Mouse (Mus musculus) midbrain, embryonic 13.5 days (tissue): ENCODE results near the gene Tnc. TPM values are rescaled to one million over a fixed set of nuclear protein-coding genes. Genes with fewer than 3 reads are reported as not detected.

ENCODE experiments used
- ATAC-seq: fragments of 200-750 bp; cut with Nextera tagmentation; 2 replicates; pipeline ENCODE4 v1.8.0; 2017; ENCODE audit warnings: mild to moderate bottlenecking, moderate TSS enrichment, moderate library complexity
- H3K27ac ChIP-seq: fragments of 300-500 bp; sonication (generic); 2 replicates; pipeline ENCODE4 v1.5.1; 2015; ENCODE audit warnings: inconsistent platforms, mild to moderate bottlenecking, moderate library complexity
- H3K27me3 ChIP-seq: fragments of 300-500 bp; sonication (generic); 2 replicates; pipeline ENCODE4 v1.6.1; 2015; ENCODE audit warnings: mild to moderate bottlenecking, inconsistent platforms
- H3K36me3 ChIP-seq: fragments of 300-500 bp; sonication (generic); 2 replicates; pipeline ENCODE4 v1.6.1; 2015; ENCODE audit warnings: mild to moderate bottlenecking, inconsistent platforms
- H3K4me1 ChIP-seq: fragments of 300-500 bp; sonication (generic); replicated peaks from 2 replicates; pipeline ENCODE4 v1.6.1; 2015; ENCODE audit warnings: inconsistent platforms
- H3K4me2 ChIP-seq: fragments of 300-500 bp; sonication (generic); replicated peaks from 2 replicates; pipeline ENCODE4 v1.6.1; 2015; ENCODE audit warnings: moderate library complexity, mild to moderate bottlenecking, inconsistent platforms
- H3K4me3 ChIP-seq: fragments of 300-500 bp; sonication (generic); replicated peaks from 2 replicates; pipeline ENCODE4 v1.5.1; 2015; ENCODE audit warnings: mild to moderate bottlenecking, inconsistent platforms
- H3K9ac ChIP-seq: fragments of 300-500 bp; sonication (generic); replicated peaks from 2 replicates; pipeline ENCODE4 v1.6.1; 2015; ENCODE audit warnings: mild to moderate bottlenecking, inconsistent platforms
- H3K9me3 ChIP-seq: fragments of 300-500 bp; sonication (generic); 2 replicates; pipeline ENCODE4 v1.6.1; 2016; ENCODE audit warnings: mild to moderate bottlenecking, inconsistent platforms
- WGBS: fragments of 180-500 bp; shearing (Covaris S2); methylation state at CpG from one replicate; pipeline ENCODE4 v1.1.7; 2015; 5-methylcytosine and 5-hydroxymethylcytosine counted together
- polyA plus RNA-seq: library from polyadenylated mRNA; unstranded; fragments of >200 nt; fragmentation: Nextera tagmentation; extraction: Ambion mirVana; gene quantifications from 2 replicates; pipeline ENCODE4 v1.2.1, GENCODE M21; 2015

Tnc gene
- 12.9 and 14.6 TPM in 2 replicates for polyA plus RNA-seq

DNA sequence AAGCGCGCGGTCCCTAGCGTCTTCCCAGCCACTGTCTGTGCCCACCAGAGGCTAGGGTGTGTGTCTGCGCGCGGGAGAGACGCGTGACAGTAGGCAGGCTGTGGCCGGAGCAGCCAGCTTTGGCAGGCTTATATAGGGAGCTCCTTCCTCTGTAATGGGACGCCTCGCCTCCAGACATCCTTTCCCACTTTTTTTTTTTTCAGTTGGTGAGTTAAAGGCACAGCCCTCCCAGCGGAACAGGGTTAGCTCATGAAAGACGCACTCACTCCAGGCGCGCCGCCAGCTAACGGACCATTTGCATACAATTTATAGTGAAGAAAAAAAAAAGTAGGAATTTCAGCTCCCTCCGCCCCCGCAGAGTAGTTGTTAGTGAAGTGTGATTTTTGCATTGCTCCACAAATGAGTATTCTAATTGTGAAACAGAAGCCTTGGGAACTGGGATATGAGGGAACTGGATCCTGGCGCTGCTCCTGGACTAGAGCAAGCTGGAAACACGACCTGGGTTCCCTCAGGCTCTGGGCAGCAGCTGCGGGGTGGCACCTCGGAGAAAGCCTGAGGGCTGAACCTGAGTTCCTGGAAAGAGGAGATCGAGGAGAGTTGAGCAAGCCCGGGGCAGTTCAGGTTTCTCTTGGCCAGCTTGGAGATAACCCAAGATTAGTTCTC, at the start of gene Tnc:
Gene Tnc (minus strand): TSS at position 185 of the 663 bp plus-strand sequence.
- peaks cover 24% of the 10 kb centered on the region for H3K27me3 ChIP-seq
- ATAC-seq, result peak; percentile 90
- H3K27ac ChIP-seq, result no peak within 1 kb of the TSS
- no peaks in the 10 kb centered on the region for H3K36me3 ChIP-seq
- peak within 1 kb of the TSS; percentile 39 for H3K4me3 ChIP-seq
- peaks cover 13% of the 10 kb centered on the region for H3K4me1 ChIP-seq
- H3K4me2 ChIP-seq, result peak within 1 kb of the TSS; percentile 65
- H3K9me3 ChIP-seq, result no peaks in the 10 kb centered on the region
- WGBS, result under 1% methylated on average over 26 of the region's 26 CpGs
- H3K9ac ChIP-seq, result peak within 1 kb of the TSS; percentile 49; the same call in 1 of the 2 replicates

- no peaks in the 10 kb centered on the region for H3K36me3 ChIP-seq
- no peaks in the 10 kb centered on the region for H3K27me3 ChIP-seq
- no peak overlapping the region for H3K4me3 ChIP-seq
- H3K4me1 ChIP-seq, result no peaks in the 10 kb centered on the region
- H3K9ac ChIP-seq, result no peak overlapping the region
- no peak overlapping the region for H3K27ac ChIP-seq
- no peak overlapping the region for H3K4me2 ChIP-seq
- no peak for ATAC-seq
- 88% methylated on average over 5 of the region's 5 CpGs for WGBS
- no peaks in the 10 kb centered on the region for H3K9me3 ChIP-seq
Observed at GRCm38 (mm10) chr4:64094221-64094620, 47.4 kb upstream of the Tnc start.

DNA sequence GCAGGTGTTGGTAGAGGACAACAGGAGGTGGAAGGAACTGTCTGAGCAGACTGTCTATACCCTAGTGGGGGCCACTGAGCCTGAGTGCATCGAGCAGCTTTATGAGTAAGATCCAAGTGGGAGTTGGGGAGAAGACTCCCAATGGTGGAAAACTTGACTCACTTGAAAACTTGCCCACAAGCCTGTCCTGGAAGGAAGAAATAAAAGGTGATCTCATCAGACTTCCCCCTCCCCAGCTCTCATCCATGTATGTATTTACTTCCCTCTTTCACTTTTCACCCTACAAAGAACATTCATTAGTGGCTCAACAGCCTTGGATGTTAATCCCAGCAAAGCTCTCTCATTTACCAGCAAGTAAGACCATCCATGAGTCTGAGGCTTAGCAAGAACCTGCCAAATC, 46.0 kb upstream of the Tnc start:
- no peaks in the 10 kb centered on the region for H3K27me3 ChIP-seq
- 95% methylated on average over 1 of the region's 1 CpGs for WGBS
- H3K4me1 ChIP-seq, result no peaks in the 10 kb centered on the region
- H3K4me2 ChIP-seq, result no peak overlapping the region
- no peak overlapping the region for H3K9ac ChIP-seq
- H3K27ac ChIP-seq, result no peak overlapping the region
- ATAC-seq, result no peak
- no peaks in the 10 kb centered on the region for H3K9me3 ChIP-seq
- no peaks in the 10 kb centered on the region for H3K36me3 ChIP-seq
- H3K4me3 ChIP-seq, result no peak overlapping the region

GRCm38 (mm10) chr4:64089378-64089777, 42.6 kb upstream of the Tnc start:
- H3K9ac ChIP-seq, result no peak overlapping the region
- H3K27me3 ChIP-seq, result no peaks in the 10 kb centered on the region
- H3K9me3 ChIP-seq, result no peaks in the 10 kb centered on the region
- H3K4me1 ChIP-seq, result no peaks in the 10 kb centered on the region
- 84% methylated on average over 2 of the region's 2 CpGs for WGBS
- no peak overlapping the region for H3K4me3 ChIP-seq
- H3K4me2 ChIP-seq, result no peak overlapping the region
- no peak overlapping the region for H3K27ac ChIP-seq
- H3K36me3 ChIP-seq, result no peaks in the 10 kb centered on the region
- ATAC-seq, result no peak

GRCm38 (mm10) chr4:64087675-64088074, 40.9 kb upstream of the Tnc start:
- WGBS, result 95% methylated on average over 2 of the region's 2 CpGs
- Histone ChIP-seq H3K36me3 (no peaks in the 10 kb centered on the region), H3K4me2 (no peak overlapping the region), H3K27me3 (no peaks in the 10 kb centered on the region), H3K27ac (no peak overlapping the region), H3K4me1 (no peaks in the 10 kb centered on the region), H3K9ac (no peak overlapping the region), H3K9me3 (no peaks in the 10 kb centered on the region), H3K4me3 (no peak overlapping the region)
- no peak for ATAC-seq

GRCm38 (mm10) chr4:64085993-64086567, 39.3 kb upstream of the Tnc start:
- no peak for ATAC-seq
- H3K36me3 ChIP-seq, result no peaks in the 10 kb centered on the region
- H3K4me1 ChIP-seq, result no peaks in the 10 kb centered on the region
- no peak overlapping the region for H3K27ac ChIP-seq
- no peak overlapping the region for H3K9ac ChIP-seq
- no peak overlapping the region for H3K4me3 ChIP-seq
- no peaks in the 10 kb centered on the region for H3K27me3 ChIP-seq
- H3K9me3 ChIP-seq, result no peaks in the 10 kb centered on the region
- no peak overlapping the region for H3K4me2 ChIP-seq
- WGBS, result 100% methylated on average over 1 of the region's 1 CpGs

DNA sequence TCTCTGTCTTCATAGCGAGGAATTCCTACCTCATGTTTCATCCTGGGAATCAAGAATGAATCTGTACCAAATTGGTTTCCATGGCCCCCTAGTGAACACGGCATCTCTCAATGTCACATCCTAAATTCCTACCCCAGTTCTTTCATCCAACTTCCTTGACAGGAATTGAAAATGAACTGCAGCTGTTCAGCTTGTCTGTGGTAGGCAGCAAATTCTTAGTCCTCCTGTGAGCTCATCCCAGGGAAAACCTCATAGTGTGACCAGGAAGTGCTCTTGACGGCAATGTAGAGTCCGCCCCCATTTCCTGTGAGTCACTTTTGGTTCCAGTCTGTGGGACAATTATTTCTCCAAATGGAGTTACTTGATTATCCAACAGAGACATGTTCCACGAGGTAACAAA, 37.0 kb upstream of the Tnc start:
- H3K4me3 ChIP-seq, result no peak overlapping the region

GRCm38 (mm10) chr4:64078029-64078619, 31.3 kb upstream of the Tnc start:
- H3K27ac ChIP-seq, result no peak overlapping the region
- WGBS, result 94% methylated on average over 2 of the region's 2 CpGs
- no peaks in the 10 kb centered on the region for H3K4me1 ChIP-seq
- no peaks in the 10 kb centered on the region for H3K36me3 ChIP-seq
- no peak overlapping the region for H3K4me2 ChIP-seq
- H3K9me3 ChIP-seq, result no peaks in the 10 kb centered on the region
- H3K9ac ChIP-seq, result no peak overlapping the region
- ATAC-seq, result no peak
- H3K27me3 ChIP-seq, result no peaks in the 10 kb centered on the region
- no peak overlapping the region for H3K4me3 ChIP-seq

More for the DNA sequence above, 37.0 kb upstream of the Tnc start:
- Histone ChIP-seq H3K36me3 (no peaks in the 10 kb centered on the region), H3K9ac (no peak overlapping the region), H3K4me2 (no peak overlapping the region), H3K9me3 (no peaks in the 10 kb centered on the region), H3K27me3 (no peaks in the 10 kb centered on the region), H3K27ac (no peak overlapping the region), H3K4me1 (no peaks in the 10 kb centered on the region)
- no peak for ATAC-seq
- 86% methylated on average over 5 of the region's 5 CpGs for WGBS

- WGBS, result 79% methylated on average over 6 of the region's 6 CpGs
- no peak overlapping the region for H3K27ac ChIP-seq
- H3K4me1 ChIP-seq, result no peaks in the 10 kb centered on the region
- H3K4me2 ChIP-seq, result no peak overlapping the region
- H3K9ac ChIP-seq, result no peak overlapping the region
- H3K9me3 ChIP-seq, result no peaks in the 10 kb centered on the region
- no peak for ATAC-seq
- no peaks in the 10 kb centered on the region for H3K36me3 ChIP-seq
- H3K4me3 ChIP-seq, result no peak overlapping the region
- no peaks in the 10 kb centered on the region for H3K27me3 ChIP-seq
Observed at GRCm38 (mm10) chr4:64076349-64077025, 29.7 kb upstream of the Tnc start.

- Histone ChIP-seq H3K4me1 (no peaks in the 10 kb centered on the region), H3K36me3 (no peaks in the 10 kb centered on the region), H3K9me3 (no peaks in the 10 kb centered on the region), H3K27me3 (no peaks in the 10 kb centered on the region), H3K9ac (no peak overlapping the region), H3K4me3 (no peak overlapping the region), H3K27ac (no peak overlapping the region), H3K4me2 (no peak overlapping the region)
- ATAC-seq, result no peak
Observed at GRCm38 (mm10) chr4:64074725-64075124, 27.9 kb upstream of the Tnc start.

- no peak overlapping the region for H3K4me3 ChIP-seq
- H3K27ac ChIP-seq, result no peak overlapping the region
- H3K4me1 ChIP-seq, result no peaks in the 10 kb centered on the region
- no peak overlapping the region for H3K9ac ChIP-seq
- no peaks in the 10 kb centered on the region for H3K27me3 ChIP-seq
- 88% methylated on average over 7 of the region's 7 CpGs for WGBS
- H3K4me2 ChIP-seq, result no peak overlapping the region
- H3K9me3 ChIP-seq, result no peaks in the 10 kb centered on the region
- H3K36me3 ChIP-seq, result no peaks in the 10 kb centered on the region
- no peak for ATAC-seq
Observed at GRCm38 (mm10) chr4:64067394-64067793, 20.6 kb upstream of the Tnc start.

GRCm38 (mm10) chr4:64065266-64065665, 18.5 kb upstream of the Tnc start:
- no peak for ATAC-seq
- H3K27me3 ChIP-seq, result no peaks in the 10 kb centered on the region
- H3K4me2 ChIP-seq, result no peak overlapping the region
- H3K36me3 ChIP-seq, result no peaks in the 10 kb centered on the region
- no peaks in the 10 kb centered on the region for H3K4me1 ChIP-seq
- H3K27ac ChIP-seq, result no peak overlapping the region
- WGBS, result 62% methylated on average over 10 of the region's 10 CpGs
- no peaks in the 10 kb centered on the region for H3K9me3 ChIP-seq
- H3K9ac ChIP-seq, result no peak overlapping the region
- H3K4me3 ChIP-seq, result no peak overlapping the region
